Mouse (Mus musculus) CH12.LX (cell line): ENCODE measurements around the gene Bspry.

Experiments used
- CTCF ChIP-seq, 2 experiments: IDR thresholded peaks in 1 of 2; conservative IDR thresholded peaks in 1 of 2; 2 replicates each; pipeline ENCODE4 v1.5.1; 2011 to 2012; ENCODE audit warnings: low read depth in 2 of 2, low read length in 2 of 2, improper control_type of control experiment in 1 of 2, inconsistent platforms in 1 of 2, mild to moderate bottlenecking in 1 of 2, moderate library complexity in 1 of 2
- TBP ChIP-seq: conservative IDR thresholded peaks from 2 replicates; pipeline ENCODE4 v1.6.1; 2011; ENCODE audit warnings: low read depth, low read length, improper control_type of control experiment

DNA sequence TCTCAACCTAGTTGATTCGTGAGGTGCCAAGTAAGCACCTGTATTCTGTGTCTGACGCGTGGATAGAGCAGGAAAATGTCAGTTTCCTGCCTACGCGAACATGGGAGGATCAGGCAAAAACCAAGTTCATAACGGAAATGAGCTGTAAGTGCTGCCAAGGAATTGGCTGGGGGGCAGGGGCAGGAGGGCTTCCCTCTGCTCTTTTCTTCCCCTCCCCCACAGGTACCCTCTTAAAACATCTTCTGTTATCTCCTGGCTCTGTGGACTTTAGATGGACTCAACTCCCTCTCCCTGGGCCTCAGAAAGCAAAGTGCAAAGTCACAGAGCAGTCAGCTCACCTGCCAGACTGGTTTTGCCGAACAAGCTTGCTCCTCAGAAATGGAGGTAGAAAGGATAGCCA, 23.1 kb downstream of the Bspry start:
- no peak for TF ChIP-seq CTCF (conservative IDR thresholded peaks at IDR 0.05 in 1 of 2, IDR thresholded peaks at IDR 0.05 in 1 of 2; ENCODE audit: low read depth in 2 of 2, low read length in 2 of 2)
- TF ChIP-seq TBP: no peak
